Mouse (Mus musculus): ENCODE data around the gene Otop3. TPM values are rescaled to one million over a fixed set of nuclear protein-coding genes. Genes with fewer than 3 reads are reported as not detected.

Otop3 gene
- 0.39 TPM in 1 of 3 replicates, not detected in the others for total RNA-seq (2017)

DNA sequence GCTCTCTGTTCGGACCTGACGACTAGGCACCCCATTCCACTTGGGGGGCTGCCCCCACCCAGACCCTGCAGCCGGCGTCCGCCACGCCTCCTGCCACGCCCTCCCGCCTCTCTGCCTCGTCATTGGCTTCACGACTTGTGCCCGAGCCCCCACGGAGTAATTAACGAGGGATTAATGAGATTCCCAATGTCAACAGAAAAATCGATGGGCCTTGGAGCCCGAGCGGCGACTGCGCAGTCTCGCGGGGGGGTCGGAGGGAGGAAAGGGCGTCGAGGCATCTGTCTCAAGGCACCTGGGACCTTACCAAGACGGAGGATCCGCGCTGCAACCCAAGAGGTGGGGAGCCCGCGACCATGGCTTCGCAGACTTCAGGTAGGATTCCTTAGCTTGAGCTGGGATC, at the start of gene Otop3:
Gene Otop3 (plus strand): TSS at position 201 of the 400 bp plus-strand sequence.
- ATAC-seq (replicated peaks; ENCODE audit: insufficient number of reproducible peaks, low FRiP score, low TSS enrichment, poor library complexity, severe bottlenecking): no peak

DNA sequence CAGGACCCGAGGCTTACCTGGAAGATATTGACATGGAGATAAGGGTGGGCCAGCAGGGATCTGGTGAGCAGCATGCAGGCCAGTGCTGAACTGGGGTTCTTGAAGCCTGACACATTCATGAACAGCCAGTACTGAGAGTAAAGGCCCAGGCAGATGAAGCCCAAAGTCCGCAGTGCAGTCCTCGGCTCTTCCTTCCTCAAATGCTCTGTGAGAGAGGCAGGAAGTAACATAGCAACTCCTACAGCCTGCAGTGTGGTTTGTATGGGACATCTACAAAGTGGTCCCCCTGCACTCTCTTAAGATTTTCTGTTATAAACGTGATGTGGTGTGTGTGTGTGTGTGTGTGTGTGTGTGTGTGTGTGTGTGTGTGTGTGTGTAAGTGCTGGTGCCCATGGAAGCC, 49.2 kb upstream of the Otop3 start:
- ATAC-seq (replicated peaks; ENCODE audit: insufficient number of reproducible peaks, low FRiP score, low TSS enrichment, poor library complexity, severe bottlenecking): peak; percentile 56

DNA sequence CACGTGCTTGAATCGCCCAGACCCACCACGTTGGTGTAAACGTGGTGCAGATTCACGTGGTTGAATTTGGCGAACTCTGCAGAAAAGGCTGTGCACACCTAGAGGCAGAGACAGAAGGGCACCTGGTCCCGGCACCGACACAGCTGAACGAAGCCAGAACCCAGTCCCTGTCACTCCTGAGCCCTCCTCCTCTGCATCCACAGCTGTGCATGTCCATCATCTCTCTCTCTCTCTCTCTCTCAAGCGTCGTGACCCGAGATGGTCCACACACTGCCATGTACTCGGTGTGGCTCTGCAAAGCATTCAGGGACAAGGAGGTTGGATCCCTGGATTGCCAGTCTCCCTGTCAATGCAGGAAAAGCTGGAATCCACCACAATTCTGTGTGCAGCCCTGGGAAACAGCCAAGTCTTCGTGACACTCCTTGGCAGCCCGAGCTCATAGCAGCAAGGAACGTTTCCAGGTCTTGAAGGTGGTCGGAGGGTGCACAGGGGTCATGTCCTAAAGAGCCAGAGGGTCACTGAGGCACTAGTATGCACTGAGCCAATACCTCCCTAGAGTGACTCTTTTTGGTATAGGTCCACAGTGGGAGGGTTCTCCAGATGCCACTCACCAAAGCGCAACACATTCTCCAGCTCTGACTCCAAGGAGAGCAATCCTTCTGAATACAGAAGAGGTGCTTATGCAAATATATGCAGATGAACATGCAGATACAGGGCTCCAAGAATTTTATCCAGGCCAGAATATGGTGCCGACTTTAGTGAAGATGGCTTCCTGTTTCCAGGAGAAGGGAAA, 48.1 kb upstream of the Otop3 start:
- no peak for ATAC-seq (replicated peaks; ENCODE audit: insufficient number of reproducible peaks, low FRiP score, low TSS enrichment, poor library complexity, severe bottlenecking)

DNA sequence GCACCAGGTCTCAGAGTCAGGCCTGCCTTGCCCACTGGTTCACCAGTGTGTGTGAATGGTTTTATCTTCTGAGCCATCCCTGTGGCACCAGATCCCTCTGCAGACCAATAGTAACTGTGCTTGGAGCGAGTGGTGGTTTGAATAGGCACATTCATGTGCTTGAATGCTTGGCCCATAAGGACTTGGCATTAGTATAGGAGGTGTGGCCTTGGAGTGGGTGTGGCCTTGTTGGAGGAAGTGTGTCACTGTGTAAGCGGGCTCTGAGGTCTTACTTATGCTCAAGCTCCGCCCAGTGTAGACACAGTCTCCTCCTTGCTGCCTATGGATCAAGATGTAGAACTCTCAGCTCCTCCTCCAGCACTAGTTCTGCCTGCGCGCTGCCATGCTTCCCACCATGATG, 47.1 kb upstream of the Otop3 start:
- no peak for ATAC-seq (replicated peaks; ENCODE audit: insufficient number of reproducible peaks, low FRiP score, low TSS enrichment, poor library complexity, severe bottlenecking)

DNA sequence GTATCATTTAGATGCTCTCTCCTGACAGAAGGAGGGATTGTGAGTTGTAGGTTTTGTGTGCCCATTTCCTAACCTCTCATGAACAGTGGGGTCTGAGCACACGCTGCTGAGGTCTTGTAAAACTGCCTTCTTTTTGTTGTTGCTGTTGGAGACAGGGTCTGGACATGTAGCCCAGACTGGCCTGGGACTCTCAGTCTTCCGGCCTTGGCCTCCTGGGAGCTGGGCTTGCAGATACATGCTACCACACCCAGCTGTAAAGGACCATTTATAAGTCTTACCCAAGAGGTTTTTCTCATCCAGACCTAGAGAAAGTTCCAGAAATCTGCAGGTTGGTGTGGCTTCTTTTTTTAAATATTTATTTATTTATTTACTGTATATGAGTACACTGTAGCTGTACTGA, 46.2 kb upstream of the Otop3 start:
- ATAC-seq (replicated peaks; ENCODE audit: insufficient number of reproducible peaks, low FRiP score, low TSS enrichment, poor library complexity, severe bottlenecking): no peak

DNA sequence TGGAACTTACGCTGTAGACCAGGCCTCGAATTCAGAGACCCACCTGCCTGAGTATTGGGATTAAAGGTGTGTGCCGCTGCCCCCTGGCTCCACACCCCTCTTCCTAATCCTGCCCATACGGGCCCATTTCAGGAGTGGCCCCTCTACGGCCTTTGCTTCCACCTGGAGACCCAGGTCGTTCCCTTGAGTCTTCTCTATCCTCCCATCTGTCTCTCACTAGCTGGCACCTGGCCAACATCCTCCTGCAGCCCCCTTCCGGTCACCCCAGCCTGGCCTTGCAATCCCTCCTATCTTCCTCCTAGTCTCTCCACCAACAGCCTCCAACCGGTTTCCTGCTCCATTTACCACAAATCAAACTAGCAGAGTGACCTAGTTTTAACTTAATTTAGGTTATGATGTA, 44.6 kb upstream of the Otop3 start:
- no peak for ATAC-seq (replicated peaks; ENCODE audit: insufficient number of reproducible peaks, low FRiP score, low TSS enrichment, poor library complexity, severe bottlenecking)

DNA sequence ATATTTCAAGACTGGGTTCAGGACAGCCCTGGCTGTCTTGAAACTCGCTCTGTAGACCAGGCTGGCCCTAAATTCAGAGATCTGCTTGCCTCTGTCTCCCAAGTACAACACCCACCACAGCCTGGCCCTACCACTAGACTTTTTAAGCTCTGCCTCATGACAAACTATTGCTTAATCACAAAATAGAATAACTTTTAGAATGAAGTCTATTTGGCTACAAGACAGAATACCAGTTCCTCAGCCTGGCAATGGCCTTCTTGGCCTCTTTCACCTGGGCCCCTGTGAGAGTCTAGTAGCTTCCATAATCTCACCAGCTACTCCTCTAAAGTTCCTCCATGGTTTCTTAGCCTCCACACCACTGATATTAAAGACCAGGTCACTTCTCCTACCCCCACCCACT, 44.2 kb upstream of the Otop3 start:
- ATAC-seq (replicated peaks; ENCODE audit: insufficient number of reproducible peaks, low FRiP score, low TSS enrichment, poor library complexity, severe bottlenecking): no peak

DNA sequence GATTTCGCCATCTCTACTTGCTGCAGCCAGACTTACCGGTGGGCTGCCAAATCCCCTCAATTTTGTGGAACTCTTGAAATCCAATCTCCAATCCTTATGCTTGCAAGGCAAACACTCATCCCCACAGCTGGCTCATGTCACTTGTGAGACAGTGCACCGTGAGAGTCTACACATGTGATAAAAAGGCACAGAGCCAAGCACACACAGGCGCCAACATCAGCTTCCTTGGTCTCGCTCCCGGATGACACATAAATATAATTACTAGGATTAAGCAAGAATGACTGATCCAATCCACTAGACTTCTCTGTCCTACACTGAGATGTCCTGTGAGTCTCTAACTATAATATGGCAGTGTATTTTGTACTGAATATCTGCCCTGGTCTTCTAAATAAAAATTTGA, 43.6 kb upstream of the Otop3 start:
- no peak for ATAC-seq (replicated peaks; ENCODE audit: insufficient number of reproducible peaks, low FRiP score, low TSS enrichment, poor library complexity, severe bottlenecking)

DNA sequence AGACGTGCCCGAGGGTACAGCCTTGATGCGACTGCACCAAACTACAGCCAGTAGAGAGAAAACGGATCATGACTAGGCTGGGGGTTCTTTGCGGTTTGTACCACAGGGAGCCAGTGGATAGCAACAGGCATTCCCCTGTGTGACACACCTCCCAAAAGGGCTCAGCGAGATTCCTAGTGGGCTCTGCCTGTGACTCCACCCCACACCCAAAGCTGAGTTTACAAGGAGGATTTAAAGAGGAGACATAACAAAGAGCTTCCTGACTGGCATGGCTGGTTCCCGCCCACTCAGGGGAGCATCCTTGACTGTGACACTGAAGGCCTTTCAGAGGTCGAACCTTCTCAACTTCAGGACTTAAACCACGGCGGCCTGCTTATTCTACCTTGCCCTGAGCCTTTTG, 43.0 kb upstream of the Otop3 start:
- ATAC-seq (replicated peaks; ENCODE audit: insufficient number of reproducible peaks, low FRiP score, low TSS enrichment, poor library complexity, severe bottlenecking): no peak

DNA sequence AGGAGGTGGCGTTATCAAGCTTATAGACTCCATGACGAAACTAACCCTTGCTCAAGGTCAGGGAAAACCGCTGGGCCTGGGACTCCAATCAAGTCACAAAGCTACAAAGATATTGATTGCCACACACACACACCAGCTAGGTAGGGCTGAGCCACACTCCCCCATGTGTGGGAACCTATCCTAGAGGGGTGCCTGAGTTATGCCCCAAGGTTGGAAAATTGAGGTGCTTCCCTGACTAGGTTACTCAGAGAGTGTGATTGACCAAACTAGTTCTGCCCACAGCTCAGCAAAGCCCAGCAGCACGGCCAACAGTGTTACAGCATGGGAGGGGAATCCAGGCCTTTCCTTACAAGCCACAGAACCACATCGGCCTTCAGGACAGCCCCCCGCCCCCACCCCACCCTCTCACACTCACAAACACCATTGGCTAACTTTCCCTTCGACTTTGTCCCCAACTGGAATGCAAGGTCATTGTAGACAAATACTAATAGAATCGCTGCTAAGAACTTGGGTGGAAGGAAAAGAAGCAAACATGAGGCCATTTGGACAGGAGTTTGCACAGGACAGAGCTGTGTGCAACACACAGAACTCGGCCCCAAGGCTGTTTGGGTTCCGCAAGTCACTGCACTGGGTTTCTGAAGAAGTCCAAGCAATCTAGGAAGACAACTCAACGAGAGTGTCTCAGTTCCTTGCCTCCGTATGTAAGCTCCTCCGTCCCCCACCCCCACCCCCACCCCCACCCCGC, 41.7 kb upstream of the Otop3 start:
- ATAC-seq (replicated peaks; ENCODE audit: insufficient number of reproducible peaks, low FRiP score, low TSS enrichment, poor library complexity, severe bottlenecking): no peak

DNA sequence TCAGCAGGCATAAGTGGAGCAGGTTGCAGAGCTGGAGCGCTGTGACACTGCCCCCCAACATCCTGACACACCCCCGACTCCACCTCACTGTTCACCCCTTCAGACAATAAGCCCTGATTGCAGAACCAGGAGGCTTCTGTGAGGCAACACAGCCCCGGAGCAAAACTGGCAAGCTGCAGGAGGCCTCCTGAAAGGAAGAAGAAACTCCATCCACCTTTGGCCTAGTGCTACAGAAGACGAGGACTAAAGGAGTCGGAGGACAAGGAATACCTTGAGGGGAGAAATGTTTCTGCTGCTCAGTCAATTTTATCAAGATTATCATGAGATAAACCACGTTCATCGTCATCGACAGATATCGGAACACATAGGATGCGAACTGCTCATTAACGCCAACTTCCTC, 38.6 kb upstream of the Otop3 start:
- ATAC-seq (replicated peaks; ENCODE audit: insufficient number of reproducible peaks, low FRiP score, low TSS enrichment, poor library complexity, severe bottlenecking): no peak

DNA sequence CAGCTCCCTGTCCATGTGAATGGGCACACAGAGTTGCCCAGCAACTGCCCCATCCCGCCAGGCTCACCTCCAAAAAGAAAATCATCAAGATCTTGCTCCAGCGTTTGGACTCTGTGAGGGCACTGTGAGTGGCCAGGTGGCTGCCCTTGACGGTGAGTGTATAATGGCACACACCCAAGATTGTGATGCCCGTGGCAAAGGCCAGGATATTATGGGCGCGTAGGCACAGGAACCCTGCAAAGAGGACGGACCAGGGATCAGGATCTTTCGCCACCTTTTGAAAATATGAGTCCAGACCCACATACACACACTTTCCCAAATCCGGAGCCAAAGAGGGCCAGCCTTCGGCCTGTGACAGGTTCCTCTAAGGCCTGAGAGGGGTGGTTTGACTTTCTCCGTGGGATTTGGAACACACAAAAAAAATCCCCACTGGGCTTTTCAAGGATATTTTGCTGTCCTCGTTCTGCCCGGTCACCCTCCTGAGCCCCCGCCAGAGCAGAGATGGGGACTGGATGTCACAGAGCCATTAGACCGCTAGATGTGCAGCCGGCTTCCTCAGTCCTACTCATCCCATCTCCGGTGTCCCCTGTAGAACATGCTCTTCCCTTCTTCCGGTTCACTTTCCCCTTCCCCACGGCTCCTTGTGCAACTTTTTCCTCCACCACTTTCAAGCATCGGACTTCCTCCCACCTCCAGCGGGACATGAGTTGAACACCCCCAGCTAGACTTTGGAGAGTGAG, 37.9 kb upstream of the Otop3 start:
- ATAC-seq (replicated peaks; ENCODE audit: insufficient number of reproducible peaks, low FRiP score, low TSS enrichment, poor library complexity, severe bottlenecking): no peak

DNA sequence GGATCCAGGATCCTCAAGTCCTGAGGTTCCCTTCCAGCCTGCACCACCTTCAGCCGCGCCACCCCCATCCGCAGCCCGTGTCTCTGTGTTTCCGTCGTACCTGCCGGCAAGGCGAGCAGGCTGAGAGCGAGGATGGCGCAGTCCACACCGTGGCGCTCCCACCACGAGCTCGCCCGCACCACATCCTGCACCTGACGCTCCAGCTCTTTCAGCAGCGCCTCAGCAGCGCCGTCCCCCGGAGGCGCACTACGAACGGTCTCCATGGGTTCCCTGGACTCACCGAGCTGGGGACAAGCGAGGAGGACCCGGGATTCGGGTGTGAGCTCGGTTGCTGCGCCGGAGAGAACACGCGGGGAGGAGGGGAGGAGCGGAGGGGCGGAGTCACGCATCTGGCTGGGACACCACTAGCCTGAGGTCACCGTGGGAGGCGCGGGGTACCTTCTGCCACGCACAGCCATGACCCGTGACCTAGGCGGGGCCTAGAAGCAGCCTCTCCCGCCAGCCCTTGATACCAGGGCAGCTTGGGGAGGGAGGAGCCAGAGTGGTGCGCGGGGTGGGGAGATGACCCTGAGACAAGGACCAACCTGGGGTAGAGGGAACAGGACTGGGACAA, 37.2 kb upstream of the Otop3 start, which contains the start of gene Fads6:
Gene Fads6 (minus strand): TSS at position 450 of the 613 bp plus-strand sequence.
- peak; percentile 38 for ATAC-seq (replicated peaks; ENCODE audit: insufficient number of reproducible peaks, low FRiP score, low TSS enrichment, poor library complexity, severe bottlenecking)

DNA sequence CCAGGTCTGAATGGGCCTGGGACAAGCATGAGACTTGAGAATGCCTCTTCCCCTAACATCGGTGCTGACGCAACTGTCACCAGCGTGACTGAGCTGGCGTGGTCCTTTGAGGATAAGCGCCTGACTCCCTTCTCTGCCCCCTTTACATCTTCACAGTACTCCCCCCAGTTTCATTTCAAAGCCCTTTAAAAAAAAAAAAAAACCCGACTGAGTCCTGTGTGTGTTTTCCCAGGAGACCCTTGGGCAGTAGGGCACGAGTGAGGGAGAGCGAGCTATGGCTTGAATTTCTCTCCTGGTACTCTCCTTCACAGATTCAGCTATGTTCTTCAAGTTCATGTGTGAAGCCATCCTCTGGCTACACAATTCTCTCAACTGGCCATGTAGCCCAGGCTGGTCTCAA, 36.4 kb upstream of the Otop3 start:
- ATAC-seq (replicated peaks; ENCODE audit: insufficient number of reproducible peaks, low FRiP score, low TSS enrichment, poor library complexity, severe bottlenecking): no peak

DNA sequence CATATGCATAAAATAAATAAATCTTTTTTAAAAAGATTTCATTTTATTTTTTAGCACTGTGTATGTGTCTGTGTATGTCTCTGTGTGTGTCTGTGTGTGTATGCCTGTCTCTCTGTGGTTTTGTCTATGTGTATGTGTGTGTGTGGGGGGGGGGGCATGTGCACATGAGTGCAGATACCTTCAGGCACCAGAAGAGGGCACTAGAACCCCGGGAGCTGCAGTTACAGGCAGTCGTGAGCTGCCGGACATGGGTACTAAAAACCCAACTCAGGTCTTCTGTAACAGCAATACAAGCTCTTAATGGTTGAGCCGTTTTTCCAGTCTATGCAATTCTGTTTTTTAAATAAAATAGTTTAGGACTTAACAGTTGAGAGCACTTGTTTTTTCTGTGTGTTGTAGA, 33.8 kb upstream of the Otop3 start:
- no peak for ATAC-seq (replicated peaks; ENCODE audit: insufficient number of reproducible peaks, low FRiP score, low TSS enrichment, poor library complexity, severe bottlenecking)

DNA sequence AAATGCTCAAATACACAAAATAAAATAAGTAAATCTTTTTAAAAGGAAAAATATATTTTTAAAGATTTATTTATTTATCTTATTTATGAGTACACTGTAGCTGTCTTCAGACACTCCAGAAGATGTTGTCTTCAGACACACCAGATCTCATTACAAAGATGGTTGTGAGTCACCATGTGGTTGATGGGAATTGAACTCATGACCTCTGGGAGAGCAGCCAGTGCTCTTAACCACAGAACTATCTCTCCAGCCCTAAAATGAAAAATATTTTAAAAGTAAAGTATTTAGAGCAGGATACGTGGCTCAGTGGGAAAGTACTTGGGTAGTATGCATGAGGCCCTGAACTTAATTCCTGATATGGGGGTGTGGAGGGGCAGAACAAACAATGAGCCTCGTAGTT, 33.2 kb upstream of the Otop3 start:
- no peak for ATAC-seq (replicated peaks; ENCODE audit: insufficient number of reproducible peaks, low FRiP score, low TSS enrichment, poor library complexity, severe bottlenecking)

DNA sequence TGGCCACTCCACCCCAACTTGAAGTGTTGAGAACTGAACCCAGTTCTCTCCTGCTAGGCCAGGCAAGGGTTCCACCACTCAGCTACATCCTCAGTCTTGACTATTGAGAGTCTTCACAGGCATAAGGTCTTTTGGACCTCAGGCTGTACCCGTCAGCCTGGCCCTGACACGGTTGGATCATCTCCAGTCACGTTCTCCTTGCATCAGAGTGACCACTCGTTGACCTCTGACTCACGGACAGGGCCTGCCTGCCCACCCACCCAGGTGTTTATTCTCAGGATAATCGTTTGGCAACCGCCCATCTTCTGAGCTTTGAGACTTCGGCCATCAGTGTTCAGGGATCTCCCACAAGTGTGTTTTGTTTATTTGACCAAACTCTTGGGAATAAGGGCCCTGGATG, 31.4 kb upstream of the Otop3 start:
- no peak for ATAC-seq (replicated peaks; ENCODE audit: insufficient number of reproducible peaks, low FRiP score, low TSS enrichment, poor library complexity, severe bottlenecking)

DNA sequence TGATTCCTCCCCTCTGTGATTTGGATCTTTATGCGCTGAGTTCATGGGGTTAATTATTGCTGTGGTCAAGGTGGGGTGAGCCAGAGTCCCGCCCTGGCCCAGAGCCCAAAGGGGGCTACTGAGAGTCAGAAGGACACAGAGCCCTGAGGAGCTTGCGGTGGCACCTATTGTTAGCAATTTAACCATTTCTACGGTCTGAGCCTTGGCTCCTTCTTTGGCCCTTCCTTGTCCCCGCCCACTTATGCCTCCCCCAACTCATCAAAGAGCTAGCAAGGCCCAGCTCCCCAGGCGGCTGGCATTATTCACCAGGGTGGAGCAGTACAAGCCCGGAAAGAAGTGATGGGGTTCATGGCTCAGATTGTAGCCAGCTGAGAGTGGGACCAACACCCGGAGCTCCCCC, 27.7 kb upstream of the Otop3 start, which contains the start of gene Otop2:
Gene Otop2 (plus strand): TSS at position 301 of the 400 bp plus-strand sequence.
- no peak for ATAC-seq (replicated peaks; ENCODE audit: insufficient number of reproducible peaks, low FRiP score, low TSS enrichment, poor library complexity, severe bottlenecking)

DNA sequence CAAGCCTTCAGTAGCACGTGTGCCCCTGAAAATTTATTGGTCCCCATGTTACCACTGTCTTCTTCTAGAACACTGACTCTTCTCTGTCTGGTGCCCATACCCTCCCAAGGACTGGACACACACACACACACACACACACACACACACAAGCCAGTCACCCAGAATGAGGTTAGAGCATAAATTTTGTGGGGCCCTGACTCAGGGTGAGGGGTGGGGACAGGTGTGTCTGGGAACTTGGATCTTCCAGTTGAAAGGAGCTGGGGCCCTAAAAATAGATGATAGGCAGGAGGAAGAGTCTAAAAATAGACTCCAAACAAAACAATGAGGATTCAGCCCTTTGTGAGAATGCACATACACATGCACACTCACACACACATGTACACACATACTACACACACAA, 25.8 kb upstream of the Otop3 start:
- no peak for ATAC-seq (replicated peaks; ENCODE audit: insufficient number of reproducible peaks, low FRiP score, low TSS enrichment, poor library complexity, severe bottlenecking)

Measured in monocyte, adult 5-6 weeks (primary cell).